Mouse (Mus musculus) macrophage (primary cell): Measurements from ENCODE around the gene Hs1bp3. TPM values are rescaled to one million over a fixed set of nuclear protein-coding genes. Genes with fewer than 3 reads are reported as not detected.
A peak's percentile ranks its signal among the peaks of the same experiment; 100 is the strongest.

Experiments
- H3K27ac ChIP-seq: fragments of 350-480 bp; formaldehyde crosslinking; 2 replicates; pipeline ENCODE4 v1.9.0; 2021
- H3K36me3 ChIP-seq: fragments of 350-480 bp; formaldehyde crosslinking; 2 replicates; pipeline ENCODE4 v1.9.0; 2021; ENCODE audit errors: inconsistent target
- H3K4me3 ChIP-seq: fragments of 350-480 bp; formaldehyde crosslinking; 2 replicates; pipeline ENCODE4 v1.9.0; 2021; ENCODE audit errors: inconsistent target
- H3K79me2 ChIP-seq: fragments of 350-480 bp; formaldehyde crosslinking; 2 replicates; pipeline ENCODE4 v1.9.0; 2021; ENCODE audit errors: inconsistent target
- WGBS: methylation state at CpG from one replicate; pipeline ENCODE4 v1.1.7; 2026; ENCODE audit warnings: inconsistent platforms; ENCODE audit not compliant: missing documents; 5-methylcytosine and 5-hydroxymethylcytosine counted together
- polyA plus RNA-seq: library from polyadenylated mRNA; stranded (reverse); fragments of 250-400 nt; gene quantifications from 3 replicates; pipeline ENCODE4 v1.2.4, GENCODE M21; 2018; ENCODE audit warnings: inconsistent platforms

Hs1bp3 gene
- polyA plus RNA-seq, 1 experiment from 2014 or later = 40.0 TPM

- Histone ChIP-seq H3K27ac (no peak overlapping the region), H3K79me2 (peaks cover 10% of the 10 kb centered on the region; the same call in 1 of the 2 replicates), H3K36me3 (peaks cover 63% of the 10 kb centered on the region), H3K4me3 (no peak overlapping the region)
- 95% methylated on average over 10 of the region's 10 CpGs for WGBS
These were observed 23.5 kb downstream of the Hs1bp3 start for GRCm38 (mm10) chr12:8336601-8337285.

DNA sequence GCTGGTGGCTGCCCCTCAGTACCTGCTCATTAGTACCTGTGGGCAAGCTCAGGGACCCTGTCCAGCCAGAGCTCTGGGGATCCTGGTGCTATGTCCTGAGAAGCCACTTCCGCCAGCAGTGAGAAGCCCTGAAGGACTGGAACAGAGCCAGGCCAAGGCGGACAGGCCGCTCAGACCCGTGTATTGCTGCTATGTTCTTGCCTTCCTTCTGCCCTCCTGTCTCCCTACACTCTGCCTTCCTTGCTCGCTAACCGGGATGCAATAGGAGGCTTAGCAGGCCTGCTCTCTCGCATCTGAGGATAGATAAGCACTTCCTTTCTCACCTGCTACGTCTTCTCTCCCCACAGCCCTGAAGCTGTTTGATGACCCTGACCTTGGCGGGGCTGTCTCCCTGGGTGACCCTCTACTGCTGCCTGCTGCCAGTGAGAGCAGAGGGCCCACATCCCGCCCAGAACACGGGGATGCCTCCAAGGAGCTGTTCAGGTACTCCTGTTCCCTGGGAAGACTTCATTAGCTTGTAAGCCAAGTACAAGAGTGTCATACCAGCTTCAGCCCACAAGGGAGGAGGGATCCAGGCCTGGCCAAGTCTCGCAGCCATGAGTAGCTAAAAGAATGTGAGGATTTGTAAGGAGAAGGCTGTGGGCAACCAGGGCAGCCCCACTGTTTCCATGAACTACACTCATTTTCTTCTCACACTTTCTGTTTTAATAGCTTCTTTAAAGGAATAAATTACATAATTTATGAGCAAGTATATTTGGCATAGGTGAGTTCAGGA lies 24.2 kb downstream of the Hs1bp3 start:
- peaks cover 64% of the 10 kb centered on the region for H3K36me3 ChIP-seq
- peaks cover 8% of the 10 kb centered on the region; the same call in 1 of the 2 replicates for H3K79me2 ChIP-seq
- H3K27ac ChIP-seq = no peak overlapping the region
- no peak overlapping the region for H3K4me3 ChIP-seq
- WGBS = 87% methylated on average over 12 of the region's 12 CpGs

- H3K36me3 ChIP-seq = peaks cover 68% of the 10 kb centered on the region
- no peak overlapping the region for H3K27ac ChIP-seq
- 81% methylated on average over 4 of the region's 4 CpGs for WGBS
- H3K79me2 ChIP-seq = peaks cover 3% of the 10 kb centered on the region; the same call in 1 of the 2 replicates
- no peak overlapping the region for H3K4me3 ChIP-seq
These were observed 25.3 kb downstream of the Hs1bp3 start for GRCm38 (mm10) chr12:8338491-8338890.

DNA sequence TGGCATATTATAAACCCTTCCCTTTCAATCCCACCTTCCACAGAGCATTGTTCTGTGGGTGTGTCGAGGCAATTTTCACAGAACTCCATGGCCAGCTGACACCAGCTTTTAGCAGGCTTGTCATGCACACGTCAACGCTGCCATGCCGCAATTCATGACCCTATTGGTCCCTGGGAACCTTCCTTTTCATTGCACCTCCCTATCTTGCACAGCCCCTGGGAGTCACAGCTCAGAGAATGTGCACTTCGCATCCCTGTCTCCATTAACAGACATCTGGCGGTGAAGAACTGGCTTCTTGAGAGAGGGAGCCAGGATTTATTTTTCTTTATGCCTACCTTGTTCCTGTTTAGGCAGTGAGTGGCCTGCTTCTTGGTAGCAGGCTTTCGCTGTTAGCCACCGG lies 25.7 kb downstream of the Hs1bp3 start:
- Histone ChIP-seq H3K4me3 (no peak overlapping the region), H3K79me2 (no peaks in the 10 kb centered on the region), H3K36me3 (peaks cover 65% of the 10 kb centered on the region), H3K27ac (no peak overlapping the region)
- 90% methylated on average over 8 of the region's 8 CpGs for WGBS

DNA sequence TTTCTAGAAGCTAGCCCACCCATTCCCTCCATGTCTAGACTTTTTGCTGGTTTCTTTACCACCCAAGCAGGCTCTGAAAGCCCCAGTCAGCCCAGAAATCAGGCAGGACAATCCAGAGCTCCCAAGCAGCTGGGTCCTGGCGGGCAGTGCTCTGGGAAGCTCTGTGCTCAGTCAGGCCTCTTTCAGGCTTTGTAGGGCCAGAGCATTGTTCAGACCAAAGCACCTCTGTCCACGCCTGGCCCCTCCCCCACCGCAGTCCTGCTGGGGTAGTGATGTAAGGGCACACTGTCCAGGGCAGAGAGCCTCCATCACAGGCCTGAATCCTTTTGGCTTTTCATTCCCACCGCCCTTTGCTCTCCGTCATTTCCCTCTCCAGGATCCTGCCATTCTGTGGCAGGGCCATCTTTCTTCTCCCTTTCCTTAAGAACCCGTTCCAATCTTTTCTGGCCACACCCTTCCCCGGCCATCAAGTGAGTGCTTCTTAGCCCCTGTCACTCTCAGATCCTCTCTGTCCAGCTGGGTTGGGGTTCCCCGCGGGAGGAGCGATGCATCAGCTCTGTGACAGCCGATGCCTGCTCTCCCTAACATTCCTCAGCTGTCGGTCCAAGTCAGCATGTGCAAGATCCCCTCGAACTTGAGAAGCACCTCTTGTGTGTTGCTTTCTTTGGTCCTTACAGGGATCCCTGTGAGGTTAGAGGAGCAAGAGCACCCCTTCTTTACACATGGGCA lies 26.5 kb downstream of the Hs1bp3 start:
- H3K27ac ChIP-seq = no peak overlapping the region
- 92% methylated on average over 12 of the region's 13 CpGs for WGBS
- H3K79me2 ChIP-seq = no peaks in the 10 kb centered on the region
- H3K36me3 ChIP-seq = peaks cover 61% of the 10 kb centered on the region
- no peak overlapping the region for H3K4me3 ChIP-seq

DNA sequence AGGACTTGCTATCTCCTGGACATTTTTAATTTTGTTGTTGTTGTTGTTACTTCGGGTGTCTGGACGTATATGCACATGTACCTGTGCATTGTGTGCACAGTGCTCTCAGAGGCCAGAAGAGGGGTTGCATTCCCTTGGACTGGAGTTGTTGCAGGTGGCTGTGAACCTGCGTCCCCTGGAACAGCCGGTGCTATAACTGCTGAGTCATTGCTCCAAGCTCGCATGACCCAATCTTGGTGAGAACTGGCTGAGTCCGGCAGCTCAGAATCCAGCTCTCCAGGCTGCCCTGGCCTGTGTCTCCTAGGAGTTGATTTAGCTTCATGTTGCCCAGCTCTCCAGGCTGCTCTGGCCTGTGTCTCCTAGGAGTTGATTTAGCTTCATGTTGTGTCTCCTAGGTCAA lies 27.8 kb downstream of the Hs1bp3 start:
- Histone ChIP-seq H3K27ac (no peak overlapping the region), H3K4me3 (no peak overlapping the region), H3K79me2 (no peaks in the 10 kb centered on the region), H3K36me3 (peaks cover 52% of the 10 kb centered on the region)
- 73% methylated on average over 6 of the region's 6 CpGs for WGBS

DNA sequence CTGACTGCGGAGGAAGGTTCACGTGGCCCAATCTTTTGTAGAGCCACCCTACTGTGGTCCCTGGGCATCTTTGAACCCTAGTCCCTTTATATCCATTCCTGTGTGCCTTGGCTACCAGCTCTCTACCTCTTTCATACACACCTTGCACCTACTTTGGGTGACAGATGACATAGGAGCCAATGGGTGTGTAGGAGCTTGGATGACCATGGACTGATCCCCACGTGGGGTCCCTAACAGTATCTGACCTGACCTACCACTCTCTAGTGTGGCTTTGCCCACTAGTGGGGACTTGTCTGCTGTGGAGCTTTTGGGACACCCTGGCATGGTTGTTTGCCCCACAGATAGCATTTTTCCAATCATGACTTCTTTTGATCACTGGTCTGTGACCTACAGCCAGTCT lies 30.1 kb downstream of the Hs1bp3 start:
- WGBS = 95% methylated on average over 2 of the region's 3 CpGs
- Histone ChIP-seq H3K4me3 (no peak overlapping the region), H3K79me2 (no peaks in the 10 kb centered on the region), H3K36me3 (peaks cover 28% of the 10 kb centered on the region), H3K27ac (no peak overlapping the region)

DNA sequence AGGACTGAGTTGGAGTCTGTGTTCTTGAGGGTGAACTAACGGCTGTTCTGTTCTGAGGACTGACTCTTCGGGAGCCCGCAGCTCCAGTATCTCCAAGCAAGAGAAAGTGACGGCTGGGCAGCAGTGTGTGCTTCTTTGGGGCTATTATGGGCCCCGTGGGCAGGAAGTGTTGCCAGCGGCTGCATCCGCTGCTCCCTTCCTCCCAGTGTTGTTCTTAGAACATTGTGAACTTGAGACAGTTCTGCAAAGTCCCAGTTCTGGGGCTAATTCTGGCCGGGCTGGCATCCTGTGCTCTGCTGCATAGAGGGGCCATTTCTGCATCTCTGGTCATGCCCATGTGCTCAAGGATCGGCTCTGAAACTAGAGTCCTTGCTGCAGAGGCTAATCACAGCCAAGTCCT lies 31.7 kb downstream of the Hs1bp3 start:
- Histone ChIP-seq H3K4me3 (no peak overlapping the region), H3K79me2 (no peaks in the 10 kb centered on the region), H3K36me3 (peaks cover 14% of the 10 kb centered on the region; the same call in 1 of the 2 replicates), H3K27ac (peak overlapping the region; percentile 94)
- under 1% methylated on average over 8 of the region's 9 CpGs for WGBS

- Histone ChIP-seq H3K79me2 (no peaks in the 10 kb centered on the region), H3K36me3 (peaks cover 8% of the 10 kb centered on the region; the same call in 1 of the 2 replicates), H3K4me3 (no peak overlapping the region), H3K27ac (peak overlapping the region; percentile 94)
- WGBS = 82% methylated on average over 5 of the region's 5 CpGs
These were observed 32.3 kb downstream of the Hs1bp3 start for GRCm38 (mm10) chr12:8345539-8345938.

- 10% methylated on average over 8 of the region's 8 CpGs for WGBS
- no peaks in the 10 kb centered on the region for H3K79me2 ChIP-seq
These were observed 34.7 kb downstream of the Hs1bp3 start for GRCm38 (mm10) chr12:8347746-8348462.

DNA sequence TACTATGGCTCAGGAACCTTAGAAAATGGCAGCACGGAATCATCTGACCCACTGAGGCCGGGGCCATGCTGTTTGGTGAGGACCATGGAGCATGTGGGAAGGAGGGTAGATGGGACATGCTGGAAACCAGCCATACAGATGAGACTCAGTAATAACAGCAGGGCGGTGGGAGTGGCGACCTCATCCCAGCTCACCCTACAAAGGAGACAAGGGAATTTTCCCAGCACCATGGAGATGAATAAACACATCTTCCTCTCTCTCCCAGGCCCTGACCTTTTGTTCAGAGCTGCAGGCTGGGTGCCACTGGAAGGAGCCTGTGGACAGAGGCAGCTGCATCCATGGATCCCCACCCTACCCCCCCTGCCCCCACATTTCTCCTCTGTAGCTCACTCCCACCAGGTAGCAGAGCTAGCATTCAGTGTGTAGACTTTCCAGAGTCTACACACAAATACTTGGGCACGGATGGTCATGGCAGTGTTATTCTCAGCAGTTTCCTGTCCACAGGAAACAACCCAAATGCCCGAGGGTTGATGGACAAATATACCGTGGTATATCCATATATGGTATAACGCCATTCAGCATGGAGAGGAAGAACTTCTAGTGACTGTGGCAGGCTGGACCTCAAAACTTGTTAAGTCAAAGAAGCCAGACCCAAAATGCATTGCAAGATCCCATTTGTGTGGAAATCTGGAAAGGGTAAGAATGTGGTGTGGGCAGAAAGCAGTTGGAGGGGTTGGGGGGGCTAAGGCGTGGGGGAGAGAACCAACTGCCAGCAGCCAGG lies 35.7 kb downstream of the Hs1bp3 start:
- H3K4me3 ChIP-seq = no peak overlapping the region
- H3K36me3 ChIP-seq = no peaks in the 10 kb centered on the region
- WGBS = 53% methylated on average over 9 of the region's 9 CpGs
- no peaks in the 10 kb centered on the region for H3K79me2 ChIP-seq
- H3K27ac ChIP-seq = peak overlapping the region; percentile 91

More at GRCm38 (mm10) chr12:8347746-8348462, 34.7 kb downstream of the Hs1bp3 start:
- Histone ChIP-seq H3K27ac (peak overlapping the region; percentile 91), H3K4me3 (no peak overlapping the region), H3K36me3 (no peaks in the 10 kb centered on the region)

- Histone ChIP-seq H3K79me2 (no peaks in the 10 kb centered on the region), H3K4me3 (no peak overlapping the region), H3K27ac (peak overlapping the region; percentile 19), H3K36me3 (no peaks in the 10 kb centered on the region)
- 21% methylated on average over 4 of the region's 4 CpGs for WGBS
These were observed 38.0 kb downstream of the Hs1bp3 start for GRCm38 (mm10) chr12:8351025-8351903.

- WGBS = 94% methylated on average over 4 of the region's 4 CpGs
- Histone ChIP-seq H3K36me3 (no peaks in the 10 kb centered on the region), H3K27ac (no peak overlapping the region), H3K4me3 (no peak overlapping the region), H3K79me2 (no peaks in the 10 kb centered on the region)
These were observed 39.8 kb downstream of the Hs1bp3 start for GRCm38 (mm10) chr12:8353071-8353470.
